Mouse (Mus musculus): ENCODE data around the gene Aurkb. TPM values are rescaled to one million over a fixed set of nuclear protein-coding genes. Genes with fewer than 3 reads are reported as not detected.

Gene Aurkb
- 0.54 TPM for polyA plus RNA-seq (2015; fragmentation: Illumina TruSeq; extraction: RNeasy Lipid Tissue Mini Kit (QIAGEN cat#74804); ENCODE audit: low read depth, low replicate concordance)

GRCm38 (mm10) chr11:69045531-69046394 is at the start of gene Aurkb:
Gene Aurkb (plus strand): TSS chr11:69045647.

GRCm38 (mm10) chr11:69008182-69009121 is 37.0 kb upstream of the Aurkb start, which contains the start of gene Pfas:
Gene Pfas (minus strand): TSS chr11:69008460.

GRCm38 (mm10) chr11:69015644-69016441 is 29.6 kb upstream of the Aurkb start, which contains the start of gene Ctc1:
Gene Ctc1 (plus strand): TSS chr11:69015911.

GRCm38 (mm10) chr11:69059357-69059974 is 14.0 kb downstream of the Aurkb start, which contains the start of gene Borcs6:
Gene Borcs6 (plus strand): TSS chr11:69059717.

GRCm38 (mm10) chr11:69070590-69071222 is 25.3 kb downstream of the Aurkb start, which contains the start of gene Tmem107:
Gene Tmem107 (plus strand): TSS chr11:69070806.

GRCm38 (mm10) chr11:69088103-69088855 is 42.8 kb downstream of the Aurkb start, which contains the start of gene Vamp2:
Gene Vamp2 (plus strand): TSS chr11:69088490.

GRCm38 (mm10) chr11:69094697-69095429 is 49.4 kb downstream of the Aurkb start, which contains the start of gene Per1:
Gene Per1 (plus strand): TSS chr11:69095217.

Other genes with a start within 250 kb of the Aurkb start
- gene Ndel1, start 173.8 kb upstream of the Aurkb start, polyA plus RNA-seq (2015; fragmentation: Illumina TruSeq; extraction: RNeasy Lipid Tissue Mini Kit (QIAGEN cat#74804); ENCODE audit: low read depth, low replicate concordance) = 127 TPM
- not detected for gene Rnf222, start 157.1 kb upstream of the Aurkb start, polyA plus RNA-seq (2015; fragmentation: Illumina TruSeq; extraction: RNeasy Lipid Tissue Mini Kit (QIAGEN cat#74804); ENCODE audit: low read depth, low replicate concordance)
- 2,040 TPM for gene Rpl26, start 144.1 kb upstream of the Aurkb start, polyA plus RNA-seq (2015; fragmentation: Illumina TruSeq; extraction: RNeasy Lipid Tissue Mini Kit (QIAGEN cat#74804); ENCODE audit: low read depth, low replicate concordance)
- gene Odf4, start 118.6 kb upstream of the Aurkb start, polyA plus RNA-seq (2015; fragmentation: Illumina TruSeq; extraction: RNeasy Lipid Tissue Mini Kit (QIAGEN cat#74804); ENCODE audit: low read depth, low replicate concordance) = 1.1 TPM
- 16.4 TPM for gene Arhgef15, start 88.2 kb upstream of the Aurkb start, polyA plus RNA-seq (2015; fragmentation: Illumina TruSeq; extraction: RNeasy Lipid Tissue Mini Kit (QIAGEN cat#74804); ENCODE audit: low read depth, low replicate concordance)
- 6.2 TPM for gene Slc25a35, start 77.5 kb upstream of the Aurkb start, polyA plus RNA-seq (2015; fragmentation: Illumina TruSeq; extraction: RNeasy Lipid Tissue Mini Kit (QIAGEN cat#74804); ENCODE audit: low read depth, low replicate concordance)
- 41.5 TPM for gene Rangrf, start 70.5 kb upstream of the Aurkb start, polyA plus RNA-seq (2015; fragmentation: Illumina TruSeq; extraction: RNeasy Lipid Tissue Mini Kit (QIAGEN cat#74804); ENCODE audit: low read depth, low replicate concordance)
- 11.4 TPM for gene Pfas, start 37.2 kb upstream of the Aurkb start, polyA plus RNA-seq (2015; fragmentation: Illumina TruSeq; extraction: RNeasy Lipid Tissue Mini Kit (QIAGEN cat#74804); ENCODE audit: low read depth, low replicate concordance)
- 35.5 TPM for gene Ctc1, start 29.7 kb upstream of the Aurkb start, polyA plus RNA-seq (2015; fragmentation: Illumina TruSeq; extraction: RNeasy Lipid Tissue Mini Kit (QIAGEN cat#74804); ENCODE audit: low read depth, low replicate concordance)
- 25.8 TPM for gene Borcs6, start 14.1 kb downstream of the Aurkb start, polyA plus RNA-seq (2015; fragmentation: Illumina TruSeq; extraction: RNeasy Lipid Tissue Mini Kit (QIAGEN cat#74804); ENCODE audit: low read depth, low replicate concordance)
- 25.6 TPM for gene Tmem107, start 25.2 kb downstream of the Aurkb start, polyA plus RNA-seq (2015; fragmentation: Illumina TruSeq; extraction: RNeasy Lipid Tissue Mini Kit (QIAGEN cat#74804); ENCODE audit: low read depth, low replicate concordance)
- gene Vamp2, start 42.8 kb downstream of the Aurkb start, polyA plus RNA-seq (2015; fragmentation: Illumina TruSeq; extraction: RNeasy Lipid Tissue Mini Kit (QIAGEN cat#74804); ENCODE audit: low read depth, low replicate concordance) = 1,029 TPM
- gene Per1, start 49.6 kb downstream of the Aurkb start, polyA plus RNA-seq (2015; fragmentation: Illumina TruSeq; extraction: RNeasy Lipid Tissue Mini Kit (QIAGEN cat#74804); ENCODE audit: low read depth, low replicate concordance) = 47.8 TPM
- 0.58 TPM for gene Hes7, start 74.8 kb downstream of the Aurkb start, polyA plus RNA-seq (2015; fragmentation: Illumina TruSeq; extraction: RNeasy Lipid Tissue Mini Kit (QIAGEN cat#74804); ENCODE audit: low read depth, low replicate concordance)
- gene 9130213A22Rik, start 76.9 kb downstream of the Aurkb start, polyA plus RNA-seq (2015; fragmentation: Illumina TruSeq; extraction: RNeasy Lipid Tissue Mini Kit (QIAGEN cat#74804); ENCODE audit: low read depth, low replicate concordance) = 0.67 TPM
- gene Aloxe3, start 80.2 kb downstream of the Aurkb start, polyA plus RNA-seq (2015; fragmentation: Illumina TruSeq; extraction: RNeasy Lipid Tissue Mini Kit (QIAGEN cat#74804); ENCODE audit: low read depth, low replicate concordance) = 3.9 TPM
- gene Alox12b, start 111.3 kb downstream of the Aurkb start, polyA plus RNA-seq (2015; fragmentation: Illumina TruSeq; extraction: RNeasy Lipid Tissue Mini Kit (QIAGEN cat#74804); ENCODE audit: low read depth, low replicate concordance) = 4.0 TPM
- 3.5 TPM for gene Alox8, start 152.2 kb downstream of the Aurkb start, polyA plus RNA-seq (2015; fragmentation: Illumina TruSeq; extraction: RNeasy Lipid Tissue Mini Kit (QIAGEN cat#74804); ENCODE audit: low read depth, low replicate concordance)
- 1.1 TPM for gene Gucy2e, start 191.4 kb downstream of the Aurkb start, polyA plus RNA-seq (2015; fragmentation: Illumina TruSeq; extraction: RNeasy Lipid Tissue Mini Kit (QIAGEN cat#74804); ENCODE audit: low read depth, low replicate concordance)